ENCODE assay signal across 27 mouse cellular contexts in genomic region chr3:132345856-132346255, GRCm38 (mm10).
"Had no signal": no experiment of that assay in that cellular context is flagged by ENCODE, and none has a peak within 500 bp of the region (broad histone marks: within the 10 kb centered on the region; RNA-seq: fewer than 3 reads in every experiment).

No protein-coding gene starts in this region.

- ATAC-seq: hindbrain, postnatal 0 days; intestine, embryonic 16.5 days had no signal

- H3K27me3 ChIP-seq: heart, embryonic 13.5 days; heart, embryonic 15.5 days; hindbrain, embryonic 13.5 days; hindbrain, embryonic 15.5 days; kidney, embryonic 15.5 days; limb, embryonic 13.5 days; liver, embryonic 13.5 days; liver, embryonic 15.5 days had no signal

- H3K36me3 ChIP-seq: heart, embryonic 13.5 days; heart, embryonic 15.5 days; hindbrain, embryonic 13.5 days; hindbrain, embryonic 15.5 days; kidney, embryonic 15.5 days; limb, embryonic 13.5 days; liver, embryonic 13.5 days; liver, embryonic 15.5 days had no signal

- H3K4me1 ChIP-seq: heart, embryonic 15.5 days; hindbrain, embryonic 13.5 days; hindbrain, embryonic 15.5 days; kidney, embryonic 15.5 days; liver, embryonic 13.5 days; liver, embryonic 15.5 days had no signal

- H3K9ac ChIP-seq: heart, embryonic 13.5 days; heart, embryonic 15.5 days; hindbrain, embryonic 13.5 days; hindbrain, embryonic 15.5 days; kidney, embryonic 15.5 days; limb, embryonic 13.5 days; liver, embryonic 13.5 days; liver, embryonic 15.5 days had no signal

- DNase-seq: gastrocnemius, postnatal 14 days; gastrocnemius, postnatal 36 days; heart, adult 11 months; heart, adult 2 months; heart, postnatal 14 days; heart, postnatal 36 days; kidney, adult 11 months; kidney, adult 2 months; kidney, adult 9 months; kidney, postnatal 14 days; kidney, postnatal 36 days; layer of hippocampus, adult 9-11 months; liver; liver, embryonic 13.5 days had no signal

- H3K4me2 ChIP-seq: heart, embryonic 11.5 days; heart, embryonic 13.5 days; heart, embryonic 15.5 days; hindbrain, embryonic 13.5 days; hindbrain, embryonic 15.5 days; kidney, embryonic 15.5 days; limb, embryonic 13.5 days; liver, embryonic 11.5 days; liver, embryonic 13.5 days; liver, embryonic 15.5 days had no signal

- H3K4me3 ChIP-seq: heart, adult 2 months; heart, embryonic 13.5 days; heart, embryonic 15.5 days; hindbrain, embryonic 13.5 days; hindbrain, embryonic 15.5 days; kidney, embryonic 15.5 days; left cerebral cortex, adult 2 months; limb, embryonic 13.5 days; liver, embryonic 13.5 days; liver, embryonic 15.5 days had no signal

- H3K9me3 ChIP-seq: heart, embryonic 13.5 days; heart, embryonic 15.5 days; hindbrain, embryonic 13.5 days; hindbrain, embryonic 15.5 days; kidney, embryonic 15.5 days; limb, embryonic 13.5 days; liver, embryonic 13.5 days; liver, embryonic 15.5 days had no signal

- H3K27ac ChIP-seq: heart, adult 2 months; heart, embryonic 13.5 days; heart, embryonic 15.5 days; hindbrain, embryonic 13.5 days; hindbrain, embryonic 15.5 days; hindbrain, postnatal 0 days; kidney, embryonic 15.5 days; kidney, postnatal 0 days; left cerebral cortex, adult 2 months; limb, embryonic 13.5 days; liver, embryonic 13.5 days; liver, embryonic 15.5 days had no signal
